Mouse (Mus musculus) thymus, adult 2 months (tissue): ENCODE measurements around the gene Dtd1. TPM values are rescaled to one million over a fixed set of nuclear protein-coding genes. Genes with fewer than 3 reads are reported as not detected.

Source experiments
- DNase-seq: peaks from one replicate; pipeline ENCODE4 v3.0.0; 2021
- H3K27ac ChIP-seq: fragments of 200-500 bp; 2 replicates; pipeline ENCODE4 v1.5.1; 2012; ENCODE audit warnings: low read length, control low read depth; ENCODE audit not compliant: control insufficient read depth, insufficient read depth
- H3K27me3 ChIP-seq: fragments of 200-500 bp; 2 replicates; pipeline ENCODE4 v1.6.1; 2012; ENCODE audit warnings: mild to moderate bottlenecking, low read length, moderate library complexity, mixed read lengths; ENCODE audit not compliant: control insufficient read depth, insufficient read depth
- H3K36me3 ChIP-seq: fragments of 200-500 bp; 2 replicates; pipeline ENCODE4 v1.6.1; 2012; ENCODE audit warnings: mild to moderate bottlenecking, low read length, moderate library complexity; ENCODE audit not compliant: control insufficient read depth, insufficient read depth
- H3K4me1 ChIP-seq: fragments of 200-500 bp; replicated peaks from 2 replicates; pipeline ENCODE4 v1.6.1; 2012; ENCODE audit warnings: low read length; ENCODE audit not compliant: control insufficient read depth, insufficient read depth
- H3K4me3 ChIP-seq: fragments of 200-500 bp; 2 replicates; pipeline ENCODE4 v1.5.1; 2012; ENCODE audit warnings: mild to moderate bottlenecking, low read length, control low read depth, moderate library complexity; ENCODE audit not compliant: control insufficient read depth, insufficient read depth
- CTCF ChIP-seq: fragments of 200-500 bp; IDR thresholded peaks from 2 replicates; pipeline ENCODE4 v1.5.1; 2012; ENCODE audit warnings: mild to moderate bottlenecking, control low read depth, low read length, moderate library complexity, borderline replicate concordance; ENCODE audit not compliant: control insufficient read depth, poor library complexity, insufficient read depth; ENCODE audit errors: extremely low read depth
- POLR2A ChIP-seq: fragments of 200-500 bp; IDR thresholded peaks from 2 replicates; pipeline ENCODE4 v1.6.1; 2012; ENCODE audit warnings: mild to moderate bottlenecking, low read length, control low read depth, moderate library complexity; ENCODE audit not compliant: control insufficient read depth, poor library complexity, insufficient read depth; ENCODE audit errors: extremely low read depth
- WGBS: fragments of 180-500 bp; shearing (Covaris S2); methylation state at CpG from one replicate; pipeline ENCODE4 v1.1.7; 2018; 5-methylcytosine and 5-hydroxymethylcytosine counted together
- polyA plus RNA-seq: library from polyadenylated mRNA; depleted of rRNA; stranded (reverse); fragments of >200 nt; gene quantifications from 2 replicates; pipeline ENCODE4 v1.2.3, GENCODE M21; 2012; rRNA removed

Dtd1 gene
- polyA plus RNA-seq, 1 experiment = 8.4 TPM

- H3K4me3 ChIP-seq = no peak overlapping the region
- no peak overlapping the region for H3K27ac ChIP-seq
- no peak for DNase-seq
- H3K27me3 ChIP-seq = no peaks in the 10 kb centered on the region
- WGBS = 77% methylated on average over 15 of the region's 15 CpGs
- H3K4me1 ChIP-seq = no peaks in the 10 kb centered on the region
- H3K36me3 ChIP-seq = no peaks in the 10 kb centered on the region
- TF ChIP-seq CTCF (no peak), POLR2A (no peak)
Observed at GRCm38 (mm10) chr2:144807766-144808754, 208.4 kb downstream of the Dtd1 start.

Other genes starting within 250 kb of the Dtd1 start
- gene Kat14, start 230.9 kb upstream of the Dtd1 start, polyA plus RNA-seq = 30.2 and 34.8 TPM in 2 replicates
- gene Pet117, start 230.9 kb upstream of the Dtd1 start, polyA plus RNA-seq = not detected in 2 replicates
- gene Dzank1, start 72.5 kb upstream of the Dtd1 start, polyA plus RNA-seq = 0.27 and 0.40 TPM in 2 replicates
- 10.3 and 10.6 TPM in 2 replicates for gene Polr3f, start 72.2 kb upstream of the Dtd1 start, polyA plus RNA-seq
- gene Rbbp9, start 49.0 kb upstream of the Dtd1 start, polyA plus RNA-seq = 5.0 and 5.1 TPM in 2 replicates
- 56.7 and 59.3 TPM in 2 replicates for gene Sec23b, start 43.7 kb upstream of the Dtd1 start, polyA plus RNA-seq
- 2.7 and 4.5 TPM in 2 replicates for gene Smim26, start 5.8 kb upstream of the Dtd1 start, polyA plus RNA-seq
- gene Scp2d1, start 223.8 kb downstream of the Dtd1 start, polyA plus RNA-seq = not detected in 2 replicates